Mouse (Mus musculus): ENCODE results near the gene Rnf111.
"Not testable (repeated sequence)": the region's sequence is repeated elsewhere in the genome, so short reads cannot be mapped to it uniquely, and the experiment has no call there.

The Rnf111 gene

GRCm38 (mm10) chr9:70496990-70497389 is 6.5 kb downstream of the Rnf111 start:
- DNase-seq (ENCODE audit: low spot score), result no peak

GRCm38 (mm10) chr9:70493038-70493437 is 10.5 kb downstream of the Rnf111 start:
- DNase-seq (ENCODE audit: low spot score), result no peak

- DNase-seq (ENCODE audit: low spot score), result no peak
These were observed 12.3 kb downstream of the Rnf111 start for GRCm38 (mm10) chr9:70491176-70491575.

- no peak for DNase-seq (ENCODE audit: low spot score)
These were observed 16.1 kb downstream of the Rnf111 start for GRCm38 (mm10) chr9:70487401-70487800.

- no peak for DNase-seq (ENCODE audit: low spot score)
These were observed 17.7 kb downstream of the Rnf111 start for GRCm38 (mm10) chr9:70485840-70486239.

- DNase-seq (ENCODE audit: low spot score), result no peak
These were observed 20.0 kb downstream of the Rnf111 start for GRCm38 (mm10) chr9:70483495-70483894.

- DNase-seq (ENCODE audit: low spot score), result no peak
These were observed 21.7 kb downstream of the Rnf111 start for GRCm38 (mm10) chr9:70481872-70482271.

- DNase-seq (ENCODE audit: low spot score), result no peak
These were observed 26.3 kb downstream of the Rnf111 start for GRCm38 (mm10) chr9:70477229-70477628.

- no peak for DNase-seq (ENCODE audit: low spot score)
These were observed 27.7 kb downstream of the Rnf111 start for GRCm38 (mm10) chr9:70475777-70476270.

- DNase-seq (ENCODE audit: low spot score), result no peak
These were observed 30.1 kb downstream of the Rnf111 start for GRCm38 (mm10) chr9:70473400-70473799.

- not testable (repeated sequence) for DNase-seq (ENCODE audit: low spot score)
These were observed 40.4 kb downstream of the Rnf111 start for GRCm38 (mm10) chr9:70463091-70463490.

GRCm38 (mm10) chr9:70452371-70452770 is 51.2 kb downstream of the Rnf111 start:
- DNase-seq (ENCODE audit: low spot score), result no peak

- DNase-seq (ENCODE audit: low spot score), result no peak
These were observed 54.5 kb downstream of the Rnf111 start for GRCm38 (mm10) chr9:70449072-70449471.

GRCm38 (mm10) chr9:70439959-70440358 is 63.6 kb downstream of the Rnf111 start:
- DNase-seq (ENCODE audit: low spot score), result no peak

GRCm38 (mm10) chr9:70422661-70423060 is 80.9 kb downstream of the Rnf111 start:
- DNase-seq (ENCODE audit: low spot score), result no peak

GRCm38 (mm10) chr9:70421257-70422056 is 82.1 kb downstream of the Rnf111 start, which contains the start of gene Ccnb2:
Ccnb2 (minus strand) TSS chr9:70421547.
- DNase-seq (ENCODE audit: low spot score), result peak; percentile 85

- DNase-seq (ENCODE audit: low spot score), result no peak
These were observed 87.1 kb downstream of the Rnf111 start for GRCm38 (mm10) chr9:70416412-70416811.

- DNase-seq (ENCODE audit: low spot score), result no peak
These were observed 90.5 kb downstream of the Rnf111 start for GRCm38 (mm10) chr9:70413038-70413437.

GRCm38 (mm10) chr9:70410668-70411067 is 92.9 kb downstream of the Rnf111 start:
- no peak for DNase-seq (ENCODE audit: low spot score)

GRCm38 (mm10) chr9:70409743-70410142 is 93.8 kb downstream of the Rnf111 start:
- DNase-seq (ENCODE audit: low spot score), result no peak

- DNase-seq (ENCODE audit: low spot score), result no peak
These were observed 94.7 kb downstream of the Rnf111 start for GRCm38 (mm10) chr9:70408791-70409190.

- no peak for DNase-seq (ENCODE audit: low spot score)
These were observed 96.9 kb downstream of the Rnf111 start for GRCm38 (mm10) chr9:70406596-70406995.

- no peak for DNase-seq (ENCODE audit: low spot score)
These were observed 101.5 kb downstream of the Rnf111 start for GRCm38 (mm10) chr9:70401937-70402539.
